Mouse (Mus musculus) thymus, adult 2 months (tissue): ENCODE data around the gene Lrch3.

Experiments
- CTCF ChIP-seq: fragments of 200-500 bp; IDR thresholded peaks from 2 replicates; pipeline ENCODE4 v1.5.1; 2012; ENCODE audit warnings: mild to moderate bottlenecking, control low read depth, low read length, moderate library complexity, borderline replicate concordance; ENCODE audit not compliant: control insufficient read depth, poor library complexity, insufficient read depth; ENCODE audit errors: extremely low read depth
- POLR2A ChIP-seq: fragments of 200-500 bp; IDR thresholded peaks from 2 replicates; pipeline ENCODE4 v1.6.1; 2012; ENCODE audit warnings: mild to moderate bottlenecking, low read length, control low read depth, moderate library complexity; ENCODE audit not compliant: control insufficient read depth, poor library complexity, insufficient read depth; ENCODE audit errors: extremely low read depth

- no peak for TF ChIP-seq CTCF
- no peak for TF ChIP-seq POLR2A
Observed at GRCm38 (mm10) chr16:32901360-32902050, 12.4 kb upstream of the Lrch3 start.
